Mouse (Mus musculus) spleen, adult 2 months (tissue): ENCODE results near the gene Ifngr1.

Source experiments
- CTCF ChIP-seq: fragments of 200-500 bp; IDR thresholded peaks from 2 replicates; pipeline ENCODE4 v1.5.1; 2011; ENCODE audit warnings: mild to moderate bottlenecking, inconsistent platforms; ENCODE audit not compliant: insufficient read depth, insufficient read length, insufficient replicate concordance; ENCODE audit errors: extremely low read depth
- POLR2A ChIP-seq: fragments of 200-500 bp; IDR thresholded peaks from 2 replicates; pipeline ENCODE4 v1.6.1; 2011; ENCODE audit warnings: low read depth, low read length, inconsistent platforms

- TF ChIP-seq CTCF (no peak), POLR2A (no peak)
These were observed 29.8 kb downstream of the Ifngr1 start, which contains the start of gene Il22ra2 for GRCm38 (mm10) chr10:19621408-19622048.
